Mouse (Mus musculus) kidney, postnatal 36 days (tissue): Measurements from ENCODE around the gene Vangl1.
A peak's percentile ranks its signal among the peaks of the same experiment; 100 is the strongest.

ENCODE experiments used
- DNase-seq, 2 experiments: peaks; one replicate each; pipeline ENCODE4 v3.0.0; 2021 to 2022; ENCODE audit warnings: mixed read lengths in 2 of 2

Vangl1 gene

DNA sequence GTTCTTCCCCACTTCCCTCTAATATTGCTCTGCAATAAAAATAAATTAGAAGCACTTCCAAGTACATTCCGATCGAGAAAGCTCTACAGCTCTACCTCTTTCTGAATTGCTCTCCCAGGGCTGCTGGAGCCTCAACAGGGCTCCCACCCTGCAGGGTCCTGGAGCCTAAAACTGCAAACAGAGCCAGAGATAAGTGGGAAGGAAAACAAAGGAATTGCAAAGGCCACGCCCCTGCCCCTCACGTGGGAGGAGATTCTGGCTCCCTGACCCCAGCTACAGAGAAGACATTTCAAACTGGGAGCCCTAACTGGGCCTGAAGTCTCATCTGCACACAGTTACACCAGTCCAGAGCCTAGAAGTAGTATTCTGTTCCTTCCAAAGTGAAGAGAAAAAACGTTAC, 6.7 kb downstream of the Vangl1 start:
- no peak for DNase-seq

DNA sequence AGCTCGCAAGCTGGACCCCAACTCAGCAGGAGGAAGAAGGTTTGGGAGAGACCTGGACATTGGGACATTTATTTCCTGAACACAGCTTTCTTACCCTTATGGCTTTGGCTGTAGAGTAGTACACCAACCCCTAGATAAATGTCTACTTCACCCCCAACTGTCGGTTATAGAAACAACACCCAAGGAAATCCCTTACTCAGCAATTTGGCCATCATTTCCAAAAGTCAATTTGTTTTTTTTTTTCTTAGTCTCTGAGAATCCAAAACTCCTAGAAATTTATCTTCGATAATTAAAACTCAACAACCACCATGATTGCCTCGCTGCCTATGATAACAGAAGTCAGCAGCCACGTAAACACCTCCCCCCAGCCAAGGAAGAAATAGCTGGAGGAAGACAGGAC, 7.3 kb downstream of the Vangl1 start:
- no peak for DNase-seq

DNA sequence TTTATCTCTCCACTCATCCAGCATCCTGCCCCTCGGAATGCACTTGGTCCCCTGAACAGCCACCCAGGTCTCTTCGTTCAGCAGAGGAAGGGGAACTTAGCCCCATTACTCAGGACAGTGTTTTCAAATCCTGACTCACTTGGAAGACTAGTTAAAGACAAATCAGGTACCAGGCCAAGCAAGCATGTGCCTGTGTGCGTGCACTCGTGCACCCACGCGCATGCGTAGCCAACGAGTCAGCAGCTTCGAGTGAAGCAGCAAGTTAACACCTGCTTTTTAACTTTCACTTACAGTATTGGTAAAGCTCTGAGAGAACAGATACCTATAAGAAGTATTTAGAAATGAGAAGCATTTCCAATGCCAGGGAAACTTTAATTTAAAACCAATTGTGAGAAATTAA, 8.3 kb downstream of the Vangl1 start:
- DNase-seq = no peak

DNA sequence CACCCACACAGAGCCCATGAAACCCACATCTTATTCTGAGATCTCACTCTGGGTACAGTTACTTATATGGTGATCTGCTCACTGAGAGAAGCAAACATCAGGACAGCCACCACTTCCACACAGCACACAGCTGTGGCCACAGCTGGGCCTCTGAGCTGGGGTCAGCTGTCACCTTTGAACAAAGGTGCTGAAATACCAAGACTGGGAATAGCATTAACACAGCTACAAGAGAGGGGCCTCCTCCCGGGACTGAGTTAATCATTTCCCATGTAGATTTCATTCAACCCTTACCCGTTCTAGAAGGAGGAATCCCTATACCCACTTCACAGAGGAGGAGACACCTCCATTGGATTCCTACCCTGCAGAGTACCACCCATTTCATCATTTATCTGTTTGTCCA, 8.7 kb downstream of the Vangl1 start:
- peak in 1 of 2 experiments; percentile 29 for DNase-seq

DNA sequence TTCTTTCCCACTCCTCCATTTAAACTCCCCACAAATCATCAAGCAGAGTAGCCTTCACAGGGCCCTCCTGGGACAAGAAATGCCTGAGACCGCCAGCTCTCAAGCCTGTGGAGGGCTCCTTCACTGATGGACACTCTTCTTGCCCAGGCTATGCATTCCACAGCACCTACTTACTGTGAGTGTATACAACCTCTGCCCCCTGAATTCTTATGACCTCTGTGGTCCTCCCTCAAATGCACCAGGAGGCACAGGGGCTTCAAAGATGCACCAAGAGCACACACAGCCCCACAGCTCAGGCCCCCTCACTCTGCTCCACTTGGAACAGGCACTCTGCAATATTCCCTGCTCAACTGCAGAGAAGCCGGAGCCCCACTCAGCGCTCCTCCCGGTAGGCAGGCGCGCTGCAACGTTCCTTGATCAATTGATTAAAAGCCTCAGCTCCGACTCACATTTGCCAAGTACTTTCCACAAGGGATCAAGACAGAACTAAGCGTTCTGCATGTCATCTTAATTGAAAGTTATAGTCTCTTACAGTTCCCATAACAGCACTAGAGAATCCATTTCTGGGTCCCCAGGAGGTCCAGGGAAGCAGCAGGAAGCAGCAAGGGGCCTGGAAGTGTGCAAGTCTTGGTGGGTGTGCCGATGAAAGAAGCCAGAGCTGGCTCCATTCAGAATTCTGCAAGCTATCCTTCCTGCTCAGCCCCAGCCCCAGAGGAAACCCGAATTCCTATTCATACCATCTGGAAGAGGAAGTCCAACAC, 10.0 kb downstream of the Vangl1 start:
- DNase-seq = no peak

DNA sequence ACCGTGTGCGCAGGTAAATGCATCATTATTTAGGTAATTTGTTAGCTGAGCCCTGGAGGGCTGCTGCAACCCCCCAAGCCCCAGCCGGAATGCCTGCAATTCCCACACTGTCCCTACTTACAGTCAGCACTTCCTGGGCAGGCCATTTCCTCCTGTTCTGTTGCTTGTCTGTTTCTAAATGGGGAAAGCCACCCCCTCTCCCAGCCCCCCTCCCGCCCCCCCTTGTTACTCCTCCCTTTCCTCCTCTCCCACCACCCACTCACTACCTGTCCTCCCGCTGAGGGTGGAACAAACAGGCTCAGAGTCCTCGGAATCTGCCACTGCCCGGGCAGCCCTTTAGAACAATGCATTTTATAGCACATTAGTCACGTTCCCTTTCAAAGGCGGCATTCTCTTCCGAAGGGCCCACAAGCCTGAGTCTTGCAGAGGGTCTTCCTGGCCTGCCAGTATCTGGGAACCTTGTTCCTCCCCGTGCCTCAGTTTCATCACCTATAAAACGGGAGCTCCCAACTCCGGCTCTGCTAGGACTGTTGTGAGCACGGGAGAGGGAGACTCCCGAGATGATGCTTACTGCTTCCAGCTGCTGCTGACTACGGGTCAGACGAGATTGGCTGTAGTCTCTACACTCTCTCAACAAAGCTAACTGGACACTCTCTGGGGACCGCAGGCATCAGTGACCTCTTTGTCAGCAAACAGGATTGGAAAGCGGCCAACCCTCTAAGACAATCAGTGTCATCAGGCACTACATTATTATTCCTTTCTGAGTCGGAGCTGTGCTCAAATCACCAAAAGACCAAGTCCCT, 10.8 kb downstream of the Vangl1 start:
- peak; percentile 45 to 51 for DNase-seq

DNA sequence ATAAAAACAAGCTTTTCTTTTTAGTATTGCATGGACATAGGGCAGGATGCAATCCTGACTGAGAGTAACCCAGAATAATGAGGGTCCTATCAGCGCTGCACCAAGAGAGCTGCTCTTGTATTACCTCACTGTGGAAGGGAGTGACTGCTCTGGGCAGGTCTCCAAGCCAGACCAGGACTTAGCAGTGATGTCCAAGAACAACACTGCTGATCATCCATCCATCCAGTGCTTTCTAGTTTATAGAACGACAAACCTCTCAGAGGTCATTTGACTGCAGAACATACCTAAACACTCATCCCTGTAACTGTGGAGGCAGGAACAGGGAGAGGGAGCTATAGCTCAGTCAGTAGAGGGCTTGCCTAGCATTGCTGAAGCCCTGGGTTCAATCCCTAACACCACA, 11.9 kb downstream of the Vangl1 start:
- peak; percentile 44 to 64 for DNase-seq

DNA sequence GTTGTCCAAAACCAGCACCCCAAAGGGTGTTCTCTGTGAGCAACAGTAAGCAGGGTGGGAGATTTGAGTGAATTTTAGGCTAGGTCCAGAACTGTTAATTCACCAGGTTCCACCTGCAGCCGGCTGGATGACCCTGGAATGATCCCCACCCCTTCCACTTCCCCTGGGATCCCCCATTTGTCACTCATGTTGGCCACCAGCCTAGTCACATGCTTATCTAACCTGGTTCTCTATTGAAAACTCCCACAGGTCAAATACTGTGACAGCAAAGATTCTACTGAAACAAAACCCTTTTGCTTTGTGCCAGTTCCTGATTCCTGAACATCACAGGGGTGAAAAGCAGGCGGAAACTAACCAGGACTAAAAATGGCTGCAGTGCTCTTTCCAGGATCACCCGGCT, 12.9 kb downstream of the Vangl1 start:
- peak; percentile 36 to 46 for DNase-seq

DNA sequence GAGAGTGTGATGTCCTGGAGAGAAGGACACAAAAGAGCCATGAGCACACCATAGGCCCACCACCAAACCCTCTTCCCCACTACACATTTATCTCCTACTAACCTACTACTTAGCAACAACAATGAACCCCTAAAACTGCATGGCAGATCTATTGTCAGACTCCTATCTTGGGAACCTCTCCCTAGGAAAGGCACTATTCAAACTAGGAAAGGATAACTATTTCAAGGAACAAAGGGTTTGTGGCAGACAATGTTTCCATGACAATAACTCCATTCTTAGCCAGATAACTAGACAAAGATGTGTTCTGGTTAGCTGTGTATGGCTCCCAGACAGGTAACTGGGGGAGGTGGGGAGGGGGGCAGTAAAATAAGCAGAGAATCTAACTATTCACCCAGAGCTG, 13.9 kb downstream of the Vangl1 start:
- no peak for DNase-seq

DNA sequence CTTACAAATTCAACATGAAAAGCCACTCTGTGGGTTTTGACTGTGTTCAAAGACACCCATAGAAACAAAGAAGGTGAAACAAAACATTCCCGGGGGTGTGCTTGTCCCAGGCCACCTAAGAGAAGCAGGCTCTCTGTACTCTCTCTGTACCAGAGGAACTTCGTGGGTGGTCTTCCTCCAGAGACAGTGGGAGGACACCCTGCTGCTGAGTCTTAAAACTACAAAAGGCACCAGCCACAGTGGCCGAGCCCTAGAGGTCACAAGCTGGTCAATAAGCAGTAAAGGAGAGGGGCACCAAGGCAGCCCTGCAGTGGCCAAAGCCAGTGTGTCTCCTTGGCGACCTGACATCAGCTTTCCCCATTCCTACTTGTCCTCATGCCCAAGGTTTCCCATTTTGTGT, 14.5 kb downstream of the Vangl1 start:
- DNase-seq = no peak

DNA sequence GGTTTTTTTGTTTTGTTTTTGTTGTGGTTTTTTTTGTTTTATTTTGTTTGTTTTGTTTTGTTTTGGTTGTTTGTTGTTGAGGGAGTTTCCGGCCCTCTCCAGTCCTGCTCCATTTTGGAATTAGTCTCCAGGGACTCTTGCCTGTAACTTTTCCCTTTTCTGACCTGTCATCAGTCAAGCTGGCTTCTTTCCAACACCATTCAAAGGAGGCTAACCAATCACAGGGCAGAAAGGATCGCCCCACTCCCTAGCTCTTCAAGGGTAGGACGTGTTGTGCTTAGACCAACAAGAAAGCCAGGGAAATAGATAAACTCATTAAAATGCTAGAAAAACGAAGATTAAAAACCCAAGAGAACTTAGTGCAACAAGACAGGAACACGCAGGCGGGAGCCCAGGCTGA, 15.5 kb downstream of the Vangl1 start:
- peak in 1 of 2 experiments; percentile 43 for DNase-seq

DNA sequence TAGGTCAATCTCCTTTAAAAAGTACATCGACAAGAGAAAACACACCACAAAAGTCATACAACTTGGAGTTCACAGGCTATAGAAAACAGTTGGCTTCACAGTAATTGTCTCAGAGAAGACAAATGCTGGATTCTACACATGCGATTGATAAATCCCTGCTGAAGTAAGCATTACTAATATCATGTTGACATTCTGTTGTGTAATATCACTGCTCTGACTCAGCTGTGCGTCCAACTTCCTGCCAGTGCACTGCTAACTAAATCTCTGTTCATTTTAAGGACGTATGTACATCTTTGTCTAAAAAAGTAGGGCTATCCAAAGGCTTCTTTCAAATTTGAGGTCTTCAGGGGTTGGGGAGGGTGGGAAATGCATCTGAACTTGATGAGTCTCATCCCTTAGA, 17.1 kb downstream of the Vangl1 start:
- DNase-seq = no peak

DNA sequence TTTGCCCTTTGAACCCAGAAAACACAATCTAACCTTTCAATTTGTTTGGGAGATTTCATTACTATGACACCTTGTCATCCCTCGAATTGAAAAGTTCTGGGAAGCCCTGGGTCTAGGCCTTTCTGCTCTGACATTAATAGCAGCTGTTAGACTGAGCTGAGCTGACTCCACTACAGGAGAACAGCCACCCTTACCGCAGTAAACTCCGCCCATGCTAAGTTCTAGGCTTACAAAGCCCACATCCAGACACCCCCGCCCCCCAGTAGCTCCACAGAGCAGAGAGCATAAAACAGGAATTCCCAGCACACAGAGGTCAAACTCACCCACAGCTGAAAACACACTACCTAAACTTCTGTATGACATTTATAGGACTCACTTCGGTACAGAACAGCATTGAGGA, 19.8 kb downstream of the Vangl1 start:
- DNase-seq = no peak

DNA sequence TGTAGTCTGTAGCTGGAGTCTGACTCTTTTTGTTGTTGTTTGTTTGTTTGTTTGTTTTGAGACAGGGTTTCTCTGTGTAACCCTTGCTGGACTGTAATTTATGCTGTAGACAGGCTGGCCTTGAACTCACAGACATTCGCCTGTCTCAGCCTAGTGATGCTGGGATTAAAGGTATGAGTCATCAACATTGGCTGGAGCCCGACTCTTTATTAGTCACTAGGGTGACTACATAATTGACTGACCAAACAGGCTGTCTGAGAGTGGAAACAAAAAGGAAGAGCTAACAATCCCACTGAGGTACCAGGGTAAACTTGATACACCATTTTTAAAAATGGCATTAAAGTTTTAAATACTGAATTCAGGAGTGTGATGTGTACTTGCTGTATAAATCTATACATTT, 21.9 kb downstream of the Vangl1 start:
- DNase-seq = no peak

DNA sequence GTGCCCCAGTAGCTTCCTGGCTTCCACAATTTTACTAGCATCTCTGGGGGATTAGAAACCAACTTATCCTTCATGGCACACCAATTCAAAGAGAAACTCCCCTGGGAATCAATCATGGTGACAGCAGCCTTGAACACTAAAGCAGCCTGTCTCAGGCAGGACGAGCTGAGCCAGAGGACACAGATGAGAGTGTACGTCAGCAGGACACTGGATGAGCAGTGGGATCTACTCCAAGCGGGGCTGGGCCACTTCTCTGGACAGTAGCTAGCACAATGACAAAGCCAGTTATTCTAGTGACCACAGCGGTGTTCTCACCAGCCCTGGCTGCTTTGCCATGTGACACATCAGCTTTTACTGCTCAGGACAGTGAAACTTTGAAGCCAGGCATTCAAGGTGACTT, 23.3 kb downstream of the Vangl1 start:
- no peak for DNase-seq

DNA sequence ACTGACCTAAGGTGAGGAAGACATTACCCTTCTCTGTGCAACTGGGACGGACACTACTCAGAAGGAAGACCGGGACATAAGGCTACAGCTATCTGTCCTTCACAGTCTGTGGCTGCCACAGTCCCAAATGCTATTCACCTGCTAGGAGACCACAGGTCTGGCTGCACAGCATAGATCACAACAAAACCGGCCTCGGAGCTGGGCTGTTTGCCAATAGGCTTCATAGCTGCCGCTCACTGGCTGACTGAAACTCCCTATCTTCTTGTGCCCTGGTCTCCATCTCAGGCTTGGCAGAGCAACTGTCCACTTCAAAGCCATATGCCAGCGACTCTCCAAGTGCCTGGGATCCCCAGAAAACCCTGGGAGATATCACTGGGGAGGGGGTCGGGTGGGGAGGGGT, 23.7 kb downstream of the Vangl1 start:
- peak in 1 of 2 experiments; percentile 39 for DNase-seq

DNA sequence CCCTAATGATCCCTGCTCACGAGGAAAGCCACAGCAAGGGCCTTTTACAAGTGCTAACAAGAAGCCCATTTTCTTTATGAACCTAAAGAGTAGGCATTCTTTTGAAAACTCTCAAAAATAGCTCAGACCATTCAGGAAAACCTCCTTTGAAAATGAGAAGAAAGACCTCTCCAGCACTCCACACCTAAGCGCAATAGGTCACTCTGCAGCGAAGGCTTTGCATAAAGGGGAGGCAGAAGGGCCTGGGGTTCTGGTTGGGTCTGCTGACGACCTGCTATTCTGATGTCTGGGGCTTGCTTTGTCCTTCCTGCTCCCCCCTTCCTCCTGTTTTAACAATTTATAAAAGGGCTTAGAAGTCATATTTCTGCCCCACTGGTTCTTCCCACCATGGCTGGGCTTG, 24.6 kb downstream of the Vangl1 start:
- no peak for DNase-seq

DNA sequence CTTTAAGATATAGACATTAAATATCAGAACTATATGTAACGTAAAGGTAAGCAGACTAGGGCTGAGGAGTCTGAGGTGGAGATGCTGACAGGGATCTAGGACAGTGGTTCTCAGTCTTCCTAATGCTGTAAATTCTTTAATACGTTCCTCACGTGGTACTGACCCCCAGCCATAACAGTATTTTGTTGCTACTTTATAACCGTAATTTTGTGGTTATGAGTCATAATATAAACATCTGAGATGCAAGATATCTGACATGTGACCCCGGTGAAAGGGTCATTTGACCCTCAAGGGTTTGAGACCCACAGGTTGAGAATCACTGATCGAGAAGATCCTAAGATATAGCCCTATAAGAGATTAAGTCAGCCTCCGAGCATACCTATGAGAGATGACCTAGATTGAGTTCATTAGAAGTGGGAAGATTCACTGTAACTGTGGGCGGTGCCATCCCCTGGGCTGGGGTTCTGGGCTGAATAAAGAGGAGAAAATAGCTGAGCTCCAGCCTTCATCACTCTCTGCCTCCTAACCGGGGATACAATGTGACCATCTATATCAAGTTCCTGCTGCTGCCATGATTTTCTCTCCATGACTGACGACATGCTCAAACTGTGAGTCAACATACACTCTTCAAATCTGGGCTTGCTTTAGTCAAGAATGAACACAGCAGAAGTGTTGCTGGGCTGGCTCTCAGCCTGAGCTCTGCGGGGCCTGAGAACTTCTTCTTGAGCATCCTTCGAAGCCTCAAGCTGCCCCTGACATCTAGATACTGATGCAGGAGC, 26.5 kb downstream of the Vangl1 start:
- no peak for DNase-seq

DNA sequence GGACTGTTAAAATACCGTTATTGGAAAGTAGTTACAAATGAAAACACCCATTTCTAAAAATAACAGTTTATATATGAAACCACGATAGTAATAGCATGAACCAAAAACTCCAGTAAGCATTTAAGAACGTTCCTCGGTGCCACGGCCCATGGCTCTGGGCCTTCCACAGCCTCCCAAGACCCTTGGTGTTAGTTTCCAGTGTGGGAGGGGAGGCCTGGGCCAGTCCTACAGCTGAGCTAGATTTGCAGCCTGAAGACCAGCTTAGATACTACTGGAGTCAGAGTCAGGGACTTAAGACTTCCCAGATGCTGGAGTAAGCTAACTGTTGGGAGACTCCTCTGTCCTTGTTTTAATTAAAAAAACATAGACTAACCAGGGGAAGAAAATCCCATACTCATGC, 28.4 kb downstream of the Vangl1 start:
- DNase-seq = no peak

DNA sequence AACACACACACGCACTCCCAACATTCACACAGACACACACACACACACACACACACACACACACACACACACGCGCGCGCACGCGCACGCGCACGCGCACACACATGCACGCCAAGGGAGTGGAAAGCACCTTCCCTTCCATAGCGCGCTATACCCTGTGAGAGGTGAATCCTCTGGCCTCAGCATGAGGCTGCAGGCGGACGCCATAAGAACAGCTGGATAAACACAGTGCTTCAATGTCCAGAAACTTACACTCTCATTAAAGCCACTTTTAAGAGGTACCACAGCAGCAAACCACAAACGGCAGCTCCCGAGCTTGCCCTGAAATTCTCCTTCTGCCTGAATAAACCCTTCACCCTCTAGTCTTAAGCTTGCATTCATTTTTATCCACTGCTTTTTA, 28.8 kb downstream of the Vangl1 start:
- no peak for DNase-seq

DNA sequence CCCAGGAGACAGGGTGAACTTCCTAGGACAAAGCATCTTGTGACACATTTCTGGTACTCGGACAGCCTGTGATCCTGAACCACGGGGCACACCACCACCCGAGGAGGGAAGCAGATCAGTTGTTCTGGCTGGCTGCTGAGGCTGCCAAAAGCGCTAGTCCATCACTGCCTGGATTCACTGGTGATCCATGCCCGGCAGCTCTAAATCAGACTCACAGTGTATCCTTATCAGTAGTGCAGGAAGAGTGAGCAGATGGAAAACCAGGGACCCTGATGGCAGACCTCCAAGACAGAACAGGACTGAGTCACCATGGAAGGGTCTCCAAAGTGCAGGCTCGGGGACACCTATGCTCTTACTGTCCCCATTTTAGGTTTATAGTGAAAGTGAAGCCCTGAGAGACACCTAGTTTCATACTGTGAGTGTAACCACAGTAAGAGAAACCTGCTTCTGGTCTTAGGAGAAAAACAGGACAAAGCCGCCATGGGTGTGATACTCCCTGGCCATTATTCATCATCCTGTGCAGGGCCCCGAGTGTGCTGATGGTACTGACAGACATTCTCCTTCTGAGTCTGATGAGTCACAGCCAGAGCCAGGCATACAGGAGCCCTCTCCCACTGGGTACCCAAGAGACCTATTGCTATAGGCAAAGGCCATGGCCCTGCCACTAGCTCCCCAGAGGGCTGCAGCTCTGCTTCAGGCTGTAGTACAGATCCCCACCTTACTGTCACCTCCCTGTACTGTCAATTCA, 30.2 kb downstream of the Vangl1 start:
- no peak for DNase-seq

DNA sequence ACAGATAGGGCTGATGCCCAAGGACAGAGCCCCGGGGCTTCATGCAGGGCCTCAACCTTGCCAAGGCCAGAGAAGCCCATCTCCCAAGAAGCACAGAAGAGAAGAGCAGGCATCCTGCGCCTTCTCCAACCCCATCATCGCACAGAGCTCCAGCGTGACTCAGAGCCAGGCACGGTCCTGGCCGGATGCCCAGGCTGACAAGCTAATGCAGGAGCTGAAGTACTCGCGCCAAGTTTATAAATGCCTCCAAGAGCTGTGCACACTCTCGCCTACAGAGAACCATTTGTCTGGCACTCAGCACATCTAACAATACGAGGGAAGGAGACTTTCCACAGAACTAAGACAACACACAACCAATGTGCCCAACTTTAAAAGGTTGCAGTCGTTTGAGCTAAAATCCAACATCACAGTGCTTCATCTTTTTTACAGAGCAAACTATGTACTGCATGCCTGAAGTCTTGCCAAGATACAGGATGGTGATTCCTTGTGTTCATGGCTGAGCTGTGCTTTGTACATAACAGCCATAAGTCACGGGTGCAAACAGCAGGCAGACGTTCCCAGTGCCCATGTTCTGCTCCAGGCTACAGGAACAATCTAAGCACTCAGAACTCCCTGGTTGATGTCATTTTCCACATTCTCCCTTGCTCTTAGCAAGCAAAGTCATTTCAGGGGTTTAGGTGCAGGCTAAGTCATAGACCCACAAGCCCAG, 35.1 kb downstream of the Vangl1 start:
- DNase-seq = peak; percentile 93 to 97
